Mouse (Mus musculus) midbrain, embryonic 11.5 days (tissue): ENCODE measurements at regions not wholly inside any gene's neighbourhood (a gene's known extent, or its start where the extent isn't known, plus 50 kb on each side); places are given as distances from the start of the nearest gene placed in this dataset.

ENCODE experiments used
- ATAC-seq: fragments of 200-750 bp; cut with Nextera tagmentation; 2 replicates; pipeline ENCODE4 v1.8.0; 2017; ENCODE audit warnings: moderate TSS enrichment, moderate library complexity; ENCODE audit not compliant: low FRiP score
- DNase-seq: peaks from one replicate; pipeline ENCODE4 v3.0.0; 2015; ENCODE audit warnings: low spot score; ENCODE audit errors: missing footprints
- H3K27ac ChIP-seq: fragments of 300-500 bp; sonication (generic); 2 replicates; pipeline ENCODE4 v1.5.1; 2014; ENCODE audit warnings: low read depth, low read length
- H3K27me3 ChIP-seq: fragments of 300-500 bp; sonication (generic); 2 replicates; pipeline ENCODE4 v1.6.1; 2014; ENCODE audit warnings: mild to moderate bottlenecking, low read length, moderate library complexity, mixed read lengths; ENCODE audit not compliant: control insufficient read depth, insufficient read depth
- H3K36me3 ChIP-seq: fragments of 300-500 bp; sonication (generic); 2 replicates; pipeline ENCODE4 v1.6.1; 2014; ENCODE audit warnings: mild to moderate bottlenecking, low read length, moderate library complexity, mixed read lengths; ENCODE audit not compliant: control insufficient read depth, insufficient read depth
- H3K4me1 ChIP-seq: fragments of 300-500 bp; sonication (generic); 2 replicates; pipeline ENCODE4 v1.6.1; 2014; ENCODE audit warnings: low read length; ENCODE audit not compliant: control insufficient read depth, insufficient read depth
- H3K4me2 ChIP-seq: fragments of 300-500 bp; sonication (generic); 2 replicates; pipeline ENCODE4 v1.6.1; 2014; ENCODE audit warnings: mild to moderate bottlenecking, moderate library complexity
- H3K4me3 ChIP-seq: fragments of 300-500 bp; sonication (generic); 2 replicates; pipeline ENCODE4 v1.5.1; 2014; ENCODE audit warnings: low read depth, low read length
- H3K9ac ChIP-seq: fragments of 300-500 bp; sonication (generic); 2 replicates; pipeline ENCODE4 v1.6.1; 2014; ENCODE audit warnings: low read length
- H3K9me3 ChIP-seq: fragments of 300-500 bp; sonication (generic); 2 replicates; pipeline ENCODE4 v1.6.1; 2016; ENCODE audit warnings: low read length; ENCODE audit not compliant: control insufficient read depth
- WGBS: fragments of 180-500 bp; shearing (Covaris S2); extraction: QIAGEN DNeasy Blood & Tissue Kit; methylation state at CpG from one replicate; pipeline ENCODE4 v1.1.7; 2014; 5-methylcytosine and 5-hydroxymethylcytosine counted together

- no peak overlapping the region for H3K4me2 ChIP-seq
- no peaks in the 10 kb centered on the region for H3K36me3 ChIP-seq
- H3K4me3 ChIP-seq, result no peak overlapping the region
- H3K9ac ChIP-seq, result no peak overlapping the region
- H3K27ac ChIP-seq, result no peak overlapping the region
- no peaks in the 10 kb centered on the region for H3K9me3 ChIP-seq
- 77% methylated on average over 3 of the region's 3 CpGs for WGBS
- ATAC-seq (no peak), DNase-seq (no peak)
- no peaks in the 10 kb centered on the region for H3K27me3 ChIP-seq
- H3K4me1 ChIP-seq, result no peaks in the 10 kb centered on the region
Observed at GRCm38 (mm10) chr7:55519579-55519978, 248.4 kb upstream of the Siglech start.

GRCm38 (mm10) chr7:55539827-55540320 is 228.1 kb upstream of the Siglech start:
- Histone ChIP-seq H3K27me3 (no peaks in the 10 kb centered on the region), H3K9ac (no peak overlapping the region), H3K9me3 (no peaks in the 10 kb centered on the region), H3K27ac (no peak overlapping the region), H3K4me1 (no peaks in the 10 kb centered on the region), H3K36me3 (no peaks in the 10 kb centered on the region), H3K4me3 (no peak overlapping the region), H3K4me2 (no peak overlapping the region)
- DNase-seq (no peak), ATAC-seq (no peak)
- 86% methylated on average over 4 of the region's 4 CpGs for WGBS

- H3K36me3 ChIP-seq, result no peaks in the 10 kb centered on the region
Observed at GRCm38 (mm10) chr7:55549211-55549610, 218.8 kb upstream of the Siglech start.

GRCm38 (mm10) chr7:55573339-55573738 is 194.6 kb upstream of the Siglech start:
- no peaks in the 10 kb centered on the region for H3K9me3 ChIP-seq
- H3K27ac ChIP-seq, result no peak overlapping the region
- H3K9ac ChIP-seq, result no peak overlapping the region
- H3K4me3 ChIP-seq, result no peak overlapping the region
- no peak overlapping the region for H3K4me2 ChIP-seq
- DNase-seq (no peak), ATAC-seq (no peak)
- no peaks in the 10 kb centered on the region for H3K27me3 ChIP-seq
- no peaks in the 10 kb centered on the region for H3K4me1 ChIP-seq
- H3K36me3 ChIP-seq, result no peaks in the 10 kb centered on the region
- WGBS, result 85% methylated on average over 7 of the region's 7 CpGs

More at GRCm38 (mm10) chr7:55549211-55549610, 218.8 kb upstream of the Siglech start:
- H3K27me3 ChIP-seq, result no peaks in the 10 kb centered on the region
- H3K27ac ChIP-seq, result no peak overlapping the region
- no peak overlapping the region for H3K4me3 ChIP-seq
- no peak overlapping the region for H3K4me2 ChIP-seq
- DNase-seq (no peak), ATAC-seq (no peak)
- H3K4me1 ChIP-seq, result no peaks in the 10 kb centered on the region
- 84% methylated on average over 3 of the region's 3 CpGs for WGBS
- no peak overlapping the region for H3K9ac ChIP-seq
- H3K9me3 ChIP-seq, result no peaks in the 10 kb centered on the region

- H3K9ac ChIP-seq, result no peak overlapping the region
- H3K27me3 ChIP-seq, result no peaks in the 10 kb centered on the region
- no peaks in the 10 kb centered on the region for H3K36me3 ChIP-seq
- ATAC-seq (peak; percentile 50; the same call in 1 of the 2 replicates), DNase-seq (no peak)
- H3K4me3 ChIP-seq, result no peak overlapping the region
- WGBS, result 93% methylated on average over 2 of the region's 2 CpGs
- H3K4me2 ChIP-seq, result no peak overlapping the region
- no peaks in the 10 kb centered on the region for H3K4me1 ChIP-seq
- H3K27ac ChIP-seq, result no peak overlapping the region
- no peaks in the 10 kb centered on the region for H3K9me3 ChIP-seq
Observed at GRCm38 (mm10) chr7:55581034-55581926, 186.7 kb upstream of the Siglech start.
